Mouse (Mus musculus): Measurements from ENCODE around the gene Zfhx2. TPM values are rescaled to one million over a fixed set of nuclear protein-coding genes. Genes with fewer than 3 reads are reported as not detected.

Zfhx2 gene
- polyA plus RNA-seq (2015; fragmentation: Nextera tagmentation; extraction: Ambion mirVana): 1.2 and 1.6 TPM in 2 replicates

- under 1% methylated on average over 34 of the region's 34 CpGs for WGBS (ENCODE audit: insufficient replicate concordance)
- peak; percentile 92 for ATAC-seq (ENCODE audit: insufficient read depth)
- H3K27ac ChIP-seq (replicated peaks): peak within 1 kb of the TSS; percentile 65
These were observed at the start of gene Zfhx2 for GRCm38 (mm10) chr14:55092011-55092577. Gene Zfhx2, minus strand, starts transcription at chr14:55092324.

GRCm38 (mm10) chr14:55139313-55139712, 47.2 kb upstream of the Zfhx2 start:
- WGBS (ENCODE audit: insufficient replicate concordance): 33% methylated on average over 7 of the region's 7 CpGs
- no peaks in the 10 kb centered on the region for H3K36me3 ChIP-seq (replicated peaks)
- ATAC-seq (ENCODE audit: insufficient read depth): no peak
- H3K4me2 ChIP-seq: no peak overlapping the region
- no peak overlapping the region for H3K4me3 ChIP-seq (replicated peaks)
- no peaks in the 10 kb centered on the region for H3K4me1 ChIP-seq (replicated peaks)
- no peaks in the 10 kb centered on the region for H3K9me3 ChIP-seq (replicated peaks)
- no peak overlapping the region for H3K27ac ChIP-seq (replicated peaks)
- no peak overlapping the region for H3K9ac ChIP-seq
- H3K27me3 ChIP-seq: peaks cover 7% of the 10 kb centered on the region; the same call in 1 of the 2 replicates

More at GRCm38 (mm10) chr14:55092011-55092577, at the start of gene Zfhx2:
- Histone ChIP-seq H3K36me3 (replicated peaks) (no peaks in the 10 kb centered on the region), H3K4me3 (replicated peaks) (peak within 1 kb of the TSS; percentile 73), H3K27me3 (peaks cover 14% of the 10 kb centered on the region), H3K9ac (peak within 1 kb of the TSS; percentile 59), H3K4me1 (replicated peaks) (peaks cover 58% of the 10 kb centered on the region), H3K4me2 (peak within 1 kb of the TSS; percentile 89), H3K9me3 (replicated peaks) (no peaks in the 10 kb centered on the region)

- H3K4me3 ChIP-seq (replicated peaks): no peak overlapping the region
- H3K27me3 ChIP-seq: peaks cover 7% of the 10 kb centered on the region; the same call in 1 of the 2 replicates
- WGBS (ENCODE audit: insufficient replicate concordance): 69% methylated on average over 8 of the region's 8 CpGs
- H3K9ac ChIP-seq: no peak overlapping the region
- no peak overlapping the region for H3K4me2 ChIP-seq
- no peak overlapping the region for H3K27ac ChIP-seq (replicated peaks)
- no peak for ATAC-seq (ENCODE audit: insufficient read depth)
- H3K9me3 ChIP-seq (replicated peaks): no peaks in the 10 kb centered on the region
- no peaks in the 10 kb centered on the region for H3K36me3 ChIP-seq (replicated peaks)
- no peaks in the 10 kb centered on the region for H3K4me1 ChIP-seq (replicated peaks)
These were observed 43.6 kb upstream of the Zfhx2 start for GRCm38 (mm10) chr14:55135676-55136075.

GRCm38 (mm10) chr14:55126521-55126920, 34.4 kb upstream of the Zfhx2 start:
- Histone ChIP-seq H3K4me3 (replicated peaks) (no peak overlapping the region), H3K36me3 (replicated peaks) (no peaks in the 10 kb centered on the region), H3K27ac (replicated peaks) (no peak overlapping the region), H3K27me3 (peaks cover 26% of the 10 kb centered on the region; the same call in 1 of the 2 replicates), H3K4me2 (no peak overlapping the region), H3K9ac (no peak overlapping the region), H3K4me1 (replicated peaks) (no peaks in the 10 kb centered on the region), H3K9me3 (replicated peaks) (no peaks in the 10 kb centered on the region)
- WGBS (ENCODE audit: insufficient replicate concordance): 62% methylated on average over 7 of the region's 7 CpGs
- ATAC-seq (ENCODE audit: insufficient read depth): no peak

- H3K27ac ChIP-seq (replicated peaks): no peak overlapping the region
- H3K27me3 ChIP-seq: peaks cover 26% of the 10 kb centered on the region; the same call in 1 of the 2 replicates
- H3K4me3 ChIP-seq (replicated peaks): no peak overlapping the region
- no peaks in the 10 kb centered on the region for H3K4me1 ChIP-seq (replicated peaks)
- H3K9me3 ChIP-seq (replicated peaks): no peaks in the 10 kb centered on the region
- H3K4me2 ChIP-seq: no peak overlapping the region
- no peak overlapping the region for H3K9ac ChIP-seq
- WGBS (ENCODE audit: insufficient replicate concordance): 54% methylated on average over 5 of the region's 5 CpGs
- no peak for ATAC-seq (ENCODE audit: insufficient read depth)
- no peaks in the 10 kb centered on the region for H3K36me3 ChIP-seq (replicated peaks)
These were observed 33.6 kb upstream of the Zfhx2 start for GRCm38 (mm10) chr14:55125711-55126110.

- Histone ChIP-seq H3K27me3 (peaks cover 34% of the 10 kb centered on the region), H3K4me2 (0 out of 2 replicates have a peak overlapping the region, but pooled peaks have one; percentile 13), H3K4me1 (replicated peaks) (no peaks in the 10 kb centered on the region), H3K36me3 (replicated peaks) (no peaks in the 10 kb centered on the region), H3K9me3 (replicated peaks) (no peaks in the 10 kb centered on the region), H3K27ac (replicated peaks) (no peak overlapping the region), H3K4me3 (replicated peaks) (no peak overlapping the region), H3K9ac (no peak overlapping the region)
- 24% methylated on average over 8 of the region's 8 CpGs for WGBS (ENCODE audit: insufficient replicate concordance)
- ATAC-seq (ENCODE audit: insufficient read depth): no peak
These were observed 30.2 kb upstream of the Zfhx2 start for GRCm38 (mm10) chr14:55122359-55122758.

- no peak for ATAC-seq (ENCODE audit: insufficient read depth)
- Histone ChIP-seq H3K4me2 (0 out of 2 replicates have a peak overlapping the region, but pooled peaks have one; percentile 13), H3K4me1 (replicated peaks) (no peaks in the 10 kb centered on the region), H3K27ac (replicated peaks) (no peak overlapping the region), H3K9ac (no peak overlapping the region), H3K27me3 (peaks cover 39% of the 10 kb centered on the region), H3K9me3 (replicated peaks) (no peaks in the 10 kb centered on the region), H3K36me3 (replicated peaks) (no peaks in the 10 kb centered on the region), H3K4me3 (replicated peaks) (no peak overlapping the region)
- WGBS (ENCODE audit: insufficient replicate concordance): 4% methylated on average over 5 of the region's 5 CpGs
These were observed 29.8 kb upstream of the Zfhx2 start for GRCm38 (mm10) chr14:55121947-55122346.

GRCm38 (mm10) chr14:55119421-55120134, 27.5 kb upstream of the Zfhx2 start:
- H3K27me3 ChIP-seq: peaks cover 62% of the 10 kb centered on the region
- H3K4me3 ChIP-seq (replicated peaks): no peak overlapping the region
- no peak overlapping the region for H3K27ac ChIP-seq (replicated peaks)
- H3K4me2 ChIP-seq: no peak overlapping the region
- H3K4me1 ChIP-seq (replicated peaks): peaks cover 7% of the 10 kb centered on the region
- no peaks in the 10 kb centered on the region for H3K9me3 ChIP-seq (replicated peaks)
- H3K9ac ChIP-seq: no peak overlapping the region
- WGBS (ENCODE audit: insufficient replicate concordance): 45% methylated on average over 4 of the region's 4 CpGs
- H3K36me3 ChIP-seq (replicated peaks): no peaks in the 10 kb centered on the region
- ATAC-seq (ENCODE audit: insufficient read depth): no peak

- H3K4me1 ChIP-seq (replicated peaks): peaks cover 11% of the 10 kb centered on the region
- no peak overlapping the region for H3K27ac ChIP-seq (replicated peaks)
- no peak for ATAC-seq (ENCODE audit: insufficient read depth)
- H3K9ac ChIP-seq: no peak overlapping the region
- no peak overlapping the region for H3K4me3 ChIP-seq (replicated peaks)
- H3K36me3 ChIP-seq (replicated peaks): no peaks in the 10 kb centered on the region
- WGBS (ENCODE audit: insufficient replicate concordance): 59% methylated on average over 4 of the region's 4 CpGs
- H3K4me2 ChIP-seq: no peak overlapping the region
- no peaks in the 10 kb centered on the region for H3K9me3 ChIP-seq (replicated peaks)
- peaks cover 64% of the 10 kb centered on the region for H3K27me3 ChIP-seq
These were observed 26.7 kb upstream of the Zfhx2 start for GRCm38 (mm10) chr14:55118852-55119251.

- H3K9ac ChIP-seq: no peak within 1 kb of the TSS
- H3K36me3 ChIP-seq (replicated peaks): no peaks in the 10 kb centered on the region
- 16% methylated on average over 21 of the region's 21 CpGs for WGBS (ENCODE audit: insufficient replicate concordance)
- no peak within 1 kb of the TSS for H3K4me2 ChIP-seq
- no peaks in the 10 kb centered on the region for H3K9me3 ChIP-seq (replicated peaks)
- H3K4me1 ChIP-seq (replicated peaks): peaks cover 11% of the 10 kb centered on the region
- no peak within 1 kb of the TSS for H3K27ac ChIP-seq (replicated peaks)
- no peak for ATAC-seq (ENCODE audit: insufficient read depth)
- peaks cover 69% of the 10 kb centered on the region for H3K27me3 ChIP-seq
- no peak within 1 kb of the TSS for H3K4me3 ChIP-seq (replicated peaks)
These were observed 24.5 kb upstream of the Zfhx2 start, which contains the start of gene Jph4 for GRCm38 (mm10) chr14:55116425-55117200. Gene Jph4, minus strand, starts transcription at chr14:55116935.

GRCm38 (mm10) chr14:55115846-55116245, 23.7 kb upstream of the Zfhx2 start:
- Histone ChIP-seq H3K27me3 (peaks cover 77% of the 10 kb centered on the region), H3K9ac (no peak overlapping the region), H3K9me3 (replicated peaks) (no peaks in the 10 kb centered on the region), H3K4me2 (no peak overlapping the region), H3K27ac (replicated peaks) (no peak overlapping the region), H3K36me3 (replicated peaks) (no peaks in the 10 kb centered on the region), H3K4me1 (replicated peaks) (peaks cover 11% of the 10 kb centered on the region), H3K4me3 (replicated peaks) (no peak overlapping the region)
- 5% methylated on average over 8 of the region's 8 CpGs for WGBS (ENCODE audit: insufficient replicate concordance)
- no peak for ATAC-seq (ENCODE audit: insufficient read depth)

Data from liver, embryonic 15.5 days (tissue).